8 mouse cellular contexts compared by ENCODE assay signal in genomic region chr6:145746921-145747670, GRCm38 (mm10). TPM values are rescaled to one million over a fixed set of nuclear protein-coding genes. Genes with fewer than 3 reads are reported as not detected.
DNase-seq lines count a peak whose midpoint lies in the region; ATAC-seq and TF ChIP-seq lines count a peak whose summit lies in the region.

No protein-coding gene starts in this region.

- H3K4me2 ChIP-seq in intestine, embryonic 14.5 days (ENCODE audit: low read length), result peak overlapping the region; percentile 71
- H3K4me2 ChIP-seq in lung, postnatal 0 days (replicated peaks; ENCODE audit: low read depth, low read length), result peak overlapping the region; percentile 63

- no peak for TF ChIP-seq EP300 in lung, postnatal 0 days (IDR thresholded peaks at IDR 0.05)

- no peak overlapping the region for H3K27ac ChIP-seq in thymus, adult 2 months (ENCODE audit: control insufficient read depth, insufficient read depth, low read length)
- H3K27ac ChIP-seq in brown adipose tissue, adult 24 weeks (replicated peaks; ENCODE audit: low read depth, low read length), result peak overlapping the region; percentile 70
- H3K27ac ChIP-seq in gastrocnemius, adult 2 months, result peak overlapping the region; percentile 96
- peak overlapping the region; percentile 87 for H3K27ac ChIP-seq in intestine, embryonic 14.5 days (ENCODE audit: low read depth)
- peak overlapping the region; percentile 97 for H3K27ac ChIP-seq in lung, postnatal 0 days (ENCODE audit: low read length)

- under 1% methylated on average over 55 of the region's 55 CpGs for WGBS in thymus, adult 2 months
- 1% methylated on average over 52 of the region's 55 CpGs for WGBS in intestine, embryonic 14.5 days
- WGBS in lung, postnatal 0 days, result 1% methylated on average over 28 of the region's 55 CpGs

- TF ChIP-seq POLR2A in thymus, adult 2 months (IDR thresholded peaks at IDR 0.05; ENCODE audit: control insufficient read depth, extremely low read depth, insufficient read depth, low read length, poor library complexity), result no peak

- no peaks in the 10 kb centered on the region for H3K36me3 ChIP-seq in thymus, adult 2 months (ENCODE audit: control insufficient read depth, insufficient read depth, low read length)
- no peaks in the 10 kb centered on the region; the same call in 1 of the 2 replicates for H3K36me3 ChIP-seq in intestine, embryonic 14.5 days (ENCODE audit: control insufficient read depth, insufficient read depth, low read length)
- no peaks in the 10 kb centered on the region for H3K36me3 ChIP-seq in lung, postnatal 0 days (ENCODE audit: insufficient read depth, low read length)

- H3K4me3 ChIP-seq in thymus, adult 2 months (ENCODE audit: control insufficient read depth, insufficient read depth, low read length), result peak overlapping the region; percentile 51
- peak overlapping the region; percentile 100 for H3K4me3 ChIP-seq in brown adipose tissue, adult 24 weeks (ENCODE audit: insufficient read depth, low read depth, low read length)
- H3K4me3 ChIP-seq in gastrocnemius, adult 2 months, result peak overlapping the region; percentile 96
- peak overlapping the region; percentile 49 for H3K4me3 ChIP-seq in intestine, embryonic 14.5 days (ENCODE audit: low read depth, low read length)
- peak overlapping the region; percentile 92 for H3K4me3 ChIP-seq in lung, postnatal 0 days (ENCODE audit: low read depth, low read length)

- H3K9me3 ChIP-seq in intestine, embryonic 14.5 days (ENCODE audit: control insufficient read depth, low read length), result no peaks in the 10 kb centered on the region
- no peaks in the 10 kb centered on the region for H3K9me3 ChIP-seq in lung, postnatal 0 days (ENCODE audit: low read length)

- ATAC-seq in intestine, embryonic 14.5 days (replicated peaks; ENCODE audit: low FRiP score, low TSS enrichment, low read depth), result no peak; the same call in 1 of the 2 replicates
- peak; percentile 2; the same call in 1 of the 2 replicates for ATAC-seq in lung, postnatal 0 days

- intact Hi-C loops in gastrocnemius, adult 2 months (cut with DNase I), result loop anchor here (2.0 to 5.0 kb wide), 2 partner anchors 46 to 60 kb away; no protein-coding TSS in a partner anchor

- H3K27me3 ChIP-seq in thymus, adult 2 months (ENCODE audit: control insufficient read depth, insufficient read depth, low read length), result peaks cover 4% of the 10 kb centered on the region; the same call in 1 of the 2 replicates
- H3K27me3 ChIP-seq in intestine, embryonic 14.5 days (replicated peaks; ENCODE audit: control insufficient read depth, insufficient read depth, low read length), result no peaks in the 10 kb centered on the region
- no peaks in the 10 kb centered on the region for H3K27me3 ChIP-seq in lung, postnatal 0 days (replicated peaks; ENCODE audit: insufficient read depth, low read length)

- DNase-seq in thymus, adult 2 months, result peak; percentile 41
- no peak for DNase-seq in thymus, postnatal 25 days
- peak; percentile 74 for DNase-seq in gastrocnemius, adult 2 months
- DNase-seq in intestine, embryonic 14.5 days (ENCODE audit: low spot score), result peak; percentile 84
- peak; percentile 44 for DNase-seq in lung, postnatal 0 days (ENCODE audit: low spot score)
- DNase-seq in ovary, postnatal 14 days (ENCODE audit: low spot score), result peak; percentile 38
- DNase-seq in right cerebral cortex, postnatal 25 days, result no peak

- H3K9ac ChIP-seq in intestine, embryonic 14.5 days (ENCODE audit: low read length), result peak overlapping the region; percentile 93
- peak overlapping the region; percentile 94 for H3K9ac ChIP-seq in lung, postnatal 0 days (replicated peaks; ENCODE audit: low read depth)

- H3K4me1 ChIP-seq in thymus, adult 2 months (replicated peaks; ENCODE audit: control insufficient read depth, insufficient read depth, low read length), result peaks cover 4% of the 10 kb centered on the region; the same call in 1 of the 2 replicates
- peaks cover 11% of the 10 kb centered on the region for H3K4me1 ChIP-seq in brown adipose tissue, adult 24 weeks (ENCODE audit: control insufficient read depth, insufficient read depth, insufficient read length, low read length)
- H3K4me1 ChIP-seq in intestine, embryonic 14.5 days (replicated peaks; ENCODE audit: control insufficient read depth, insufficient read depth, low read length), result peaks cover 12% of the 10 kb centered on the region; the same call in 1 of the 2 replicates
- peaks cover 6% of the 10 kb centered on the region; the same call in 1 of the 2 replicates for H3K4me1 ChIP-seq in lung, postnatal 0 days (ENCODE audit: insufficient read depth, low read depth, low read length)

- no peak for TF ChIP-seq CTCF in thymus, adult 2 months (IDR thresholded peaks at IDR 0.05; ENCODE audit: borderline replicate concordance, control insufficient read depth, extremely low read depth, insufficient read depth, low read length, poor library complexity)
- TF ChIP-seq CTCF in gastrocnemius, adult 2 months (IDR thresholded peaks at IDR 0.05), result no peak
- no peak for TF ChIP-seq CTCF in lung, postnatal 0 days (IDR thresholded peaks at IDR 0.05)

RNA-seq across cellular contexts. Expression of gene Rassf8, which starts 0.5 kb away (rescaled TPM):
- 3.0 and 5.3 TPM in 2 replicates for polyA plus RNA-seq in thymus, adult 2 months (2012; rRNA removed)
- 13.5 and 20.2 TPM in 2 replicates for polyA plus RNA-seq in brown adipose tissue, adult 24 weeks (2012; ENCODE audit: insufficient read depth, insufficient read length, missing spikeins)
- 10 to 100 TPM; 25.5 to 42.7 TPM for total RNA-seq in gastrocnemius, adult 2 months (2021)
- polyA plus RNA-seq in intestine, embryonic 14.5 days (2014; fragmentation: Nextera tagmentation; extraction: Ambion mirVana), result 9.1 and 10.8 TPM in 2 replicates
- 15.1 and 18.4 TPM in 2 replicates for polyA plus RNA-seq in lung, postnatal 0 days (2015; fragmentation: Nextera tagmentation; extraction: Ambion mirVana)

Comparison
In these comparisons a context has a peak if more than half of its experiments do, and no peak if none do; other contexts are left out.
1. DNase-seq: peak in thymus, adult 2 months (single experiment), gastrocnemius, adult 2 months (single experiment), intestine, embryonic 14.5 days (single experiment), lung, postnatal 0 days (single experiment) and ovary, postnatal 14 days (single experiment); none in thymus, postnatal 25 days (single experiment) and right cerebral cortex, postnatal 25 days (single experiment).
2. H3K4me3 ChIP-seq: peak in every context shown above with its lines; median percentile 100 in brown adipose tissue, adult 24 weeks; 96 in gastrocnemius, adult 2 months; 92 in lung, postnatal 0 days; 51 in thymus, adult 2 months; 49 in intestine, embryonic 14.5 days.